Mouse (Mus musculus) stomach, embryonic 14.5 days (tissue): ENCODE results near the gene Slc36a2. TPM values are rescaled to one million over a fixed set of nuclear protein-coding genes. Genes with fewer than 3 reads are reported as not detected.

ENCODE experiments used
- polyA plus RNA-seq: library from polyadenylated mRNA; unstranded; fragments of >200 nt; fragmentation: Nextera tagmentation; extraction: Ambion mirVana; gene quantifications from 2 replicates; pipeline ENCODE4 v1.2.1, GENCODE M21; 2014

The Slc36a2 gene
- polyA plus RNA-seq, 1 experiment from 2014 or later, result 0.22 TPM

Other genes starting within 250 kb of the Slc36a2 start
- 21.0 and 21.4 TPM in 2 replicates for gene Tnip1, start 222.2 kb downstream of the Slc36a2 start, polyA plus RNA-seq
- 400 and 419 TPM in 2 replicates for gene Anxa6, start 151.6 kb downstream of the Slc36a2 start, polyA plus RNA-seq
- gene Ccdc69, start 106.9 kb downstream of the Slc36a2 start, polyA plus RNA-seq, result 1.8 and 3.2 TPM in 2 replicates
- 23.3 and 25.2 TPM in 2 replicates for gene Gm2a, start 87.0 kb downstream of the Slc36a2 start, polyA plus RNA-seq
- not detected in 2 replicates for gene Slc36a3, start 33.4 kb downstream of the Slc36a2 start, polyA plus RNA-seq
- 2.5 and 3.3 TPM in 2 replicates for gene Slc36a1, start 19.3 kb upstream of the Slc36a2 start, polyA plus RNA-seq
- 1.2 and 1.3 TPM in 2 replicates for gene Fat2, start 151.5 kb upstream of the Slc36a2 start, polyA plus RNA-seq
- 1,638 and 1,722 TPM in 2 replicates for gene Sparc, start 238.1 kb upstream of the Slc36a2 start, polyA plus RNA-seq